Mouse (Mus musculus) effector memory CD4-positive, alpha-beta T cell, adult 7 months (primary cell): ENCODE results near the gene Esyt2. TPM values are rescaled to one million over a fixed set of nuclear protein-coding genes. Genes with fewer than 3 reads are reported as not detected.

Source experiments
- polyA plus RNA-seq: library from polyadenylated mRNA; unstranded; fragments of 100-300 nt; shearing (Covaris generic); gene quantifications from one replicate; pipeline ENCODE4 v1.2.1, GENCODE M21; 2017

The Esyt2 gene
- 210 TPM for polyA plus RNA-seq

GRCm38 (mm10) chr12:116280653-116281364, at the start of gene Esyt2:
TSS of gene Esyt2 (plus strand) at chr12:116281196.

GRCm38 (mm10) chr12:116262555-116263341, 18.2 kb upstream of the Esyt2 start, which contains the start of gene Wdr60:
TSS of gene Wdr60 (minus strand) at chr12:116263022.

GRCm38 (mm10) chr12:116275086-116275485, 5.9 kb upstream of the Esyt2 start, which contains the start of gene Gm11027:
TSS of gene Gm11027 (plus strand) at chr12:116275386.

GRCm38 (mm10) chr12:116405045-116405835, 124.2 kb downstream of the Esyt2 start, which contains the start of gene Ncapg2:
TSS of gene Ncapg2 (plus strand) at chr12:116405402.

Other genes starting within 250 kb of the Esyt2 start
- gene Zfp386, start 233.5 kb upstream of the Esyt2 start, polyA plus RNA-seq, result 22.4 TPM
- not detected for gene Vipr2, start 203.5 kb upstream of the Esyt2 start, polyA plus RNA-seq
- 0.41 TPM for gene Wdr60, start 18.2 kb upstream of the Esyt2 start, polyA plus RNA-seq
- gene Gm11027, start 5.8 kb upstream of the Esyt2 start, polyA plus RNA-seq, result not detected
- gene Ncapg2, start 124.2 kb downstream of the Esyt2 start, polyA plus RNA-seq, result 2.9 TPM
- 0.28 TPM for gene Ptprn2, start 204.5 kb downstream of the Esyt2 start, polyA plus RNA-seq